Mouse (Mus musculus) right cerebral cortex, postnatal 25 days (tissue): Measurements from ENCODE around the gene Arid5a.

Experiments
- DNase-seq: peaks from one replicate; pipeline ENCODE4 v3.0.0; 2022

The Arid5a gene

DNA sequence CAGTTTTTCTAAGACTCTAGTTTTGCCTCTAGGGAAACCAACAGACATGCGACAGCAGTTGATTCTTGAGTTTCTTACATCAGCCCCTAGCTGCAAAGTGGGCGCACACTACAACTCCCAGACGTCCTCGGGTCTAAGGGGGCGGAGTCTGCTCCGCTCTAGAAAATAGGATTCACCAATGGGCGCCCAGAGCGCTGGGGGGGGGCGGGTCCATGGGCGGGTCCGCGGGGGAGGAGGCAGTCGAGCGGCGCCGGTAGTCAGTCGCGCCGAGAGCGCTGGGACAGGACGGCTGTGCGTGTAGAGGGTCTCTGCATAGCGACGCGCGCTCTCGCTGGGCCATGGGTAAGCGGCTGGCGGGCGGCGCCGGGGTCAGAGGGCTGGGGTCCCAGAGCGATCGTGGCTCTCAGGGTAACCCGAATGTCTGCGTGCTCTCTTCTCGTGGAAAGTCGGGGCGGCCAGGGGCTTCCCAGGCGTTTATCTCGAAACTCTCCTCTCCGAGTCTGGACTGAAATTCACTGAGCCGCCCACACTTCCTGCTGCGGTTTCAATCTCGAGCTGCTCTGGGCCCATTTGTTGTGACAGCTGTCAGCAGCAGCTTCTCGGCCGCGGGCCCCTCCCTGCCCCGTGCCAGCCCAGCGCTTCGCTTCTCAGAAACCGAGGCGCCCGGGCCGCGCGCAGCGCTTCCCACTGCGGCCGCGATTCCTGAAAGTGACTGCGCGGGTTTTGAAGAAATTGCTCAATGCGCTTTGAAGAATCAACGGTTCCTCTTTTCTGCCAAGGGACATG lies at the start of gene Arid5a:
Arid5a (plus strand) TSS at position 239 of the 786 bp plus-strand sequence.
- DNase-seq, result peak; percentile 83

DNA sequence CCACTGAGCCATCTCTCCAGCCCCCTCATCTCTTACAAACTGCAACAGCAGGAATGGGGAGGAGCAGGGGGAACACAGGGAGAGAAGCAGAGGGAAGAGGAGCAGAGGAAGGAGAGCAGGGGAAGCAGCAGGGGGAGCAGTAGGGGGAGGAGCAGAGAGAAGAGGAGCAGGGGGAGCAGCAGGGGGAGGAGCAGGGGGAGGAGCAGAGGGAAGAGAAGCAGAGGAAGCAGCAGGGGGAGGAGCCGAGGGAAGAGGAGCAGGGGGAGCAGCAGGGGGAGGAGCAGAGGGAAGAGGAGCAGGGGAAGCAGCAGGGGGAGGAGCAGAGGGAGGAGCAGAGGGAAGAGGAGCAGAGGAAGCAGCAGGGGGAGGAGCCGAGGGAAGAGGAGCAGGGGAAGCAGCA lies 48.9 kb upstream of the Arid5a start:
- DNase-seq, result no peak

DNA sequence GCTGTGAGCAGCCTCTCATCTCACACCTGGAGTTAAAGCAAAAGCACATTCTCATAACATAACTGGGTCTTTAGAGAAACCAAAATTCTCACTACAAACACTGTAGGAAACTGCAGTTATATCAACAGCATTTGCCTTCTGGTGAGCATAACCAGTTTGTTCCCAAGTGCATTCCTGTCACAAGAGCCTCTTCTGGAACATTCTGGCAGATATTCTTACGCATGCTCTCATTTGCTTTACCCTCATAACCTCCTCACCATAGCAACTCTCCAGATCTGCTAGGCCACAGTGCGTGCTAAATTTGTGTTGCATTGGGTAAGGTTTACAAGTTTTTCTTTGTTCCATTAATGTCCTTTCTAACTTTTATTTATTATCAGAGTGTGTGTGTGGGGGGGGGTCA lies 48.3 kb upstream of the Arid5a start:
- no peak for DNase-seq

DNA sequence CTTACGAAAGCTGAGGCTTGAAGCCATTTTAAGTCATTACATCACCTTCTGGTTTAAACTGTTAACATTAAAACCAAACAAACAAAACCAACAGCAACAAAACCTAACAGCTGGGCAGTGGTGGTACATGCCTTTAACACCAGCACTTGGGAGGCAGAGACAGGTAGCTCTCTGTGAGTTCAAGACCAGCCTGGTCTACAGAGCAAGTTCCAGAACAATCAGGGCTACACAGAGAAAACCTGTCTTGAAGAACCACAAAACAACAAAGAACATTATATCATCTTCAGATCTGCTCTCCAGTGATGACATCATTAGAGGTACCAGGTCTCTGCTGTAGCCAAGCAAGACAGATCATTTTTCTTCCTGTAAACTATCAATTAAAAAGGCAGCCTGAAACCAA lies 47.1 kb upstream of the Arid5a start:
- DNase-seq, result no peak

DNA sequence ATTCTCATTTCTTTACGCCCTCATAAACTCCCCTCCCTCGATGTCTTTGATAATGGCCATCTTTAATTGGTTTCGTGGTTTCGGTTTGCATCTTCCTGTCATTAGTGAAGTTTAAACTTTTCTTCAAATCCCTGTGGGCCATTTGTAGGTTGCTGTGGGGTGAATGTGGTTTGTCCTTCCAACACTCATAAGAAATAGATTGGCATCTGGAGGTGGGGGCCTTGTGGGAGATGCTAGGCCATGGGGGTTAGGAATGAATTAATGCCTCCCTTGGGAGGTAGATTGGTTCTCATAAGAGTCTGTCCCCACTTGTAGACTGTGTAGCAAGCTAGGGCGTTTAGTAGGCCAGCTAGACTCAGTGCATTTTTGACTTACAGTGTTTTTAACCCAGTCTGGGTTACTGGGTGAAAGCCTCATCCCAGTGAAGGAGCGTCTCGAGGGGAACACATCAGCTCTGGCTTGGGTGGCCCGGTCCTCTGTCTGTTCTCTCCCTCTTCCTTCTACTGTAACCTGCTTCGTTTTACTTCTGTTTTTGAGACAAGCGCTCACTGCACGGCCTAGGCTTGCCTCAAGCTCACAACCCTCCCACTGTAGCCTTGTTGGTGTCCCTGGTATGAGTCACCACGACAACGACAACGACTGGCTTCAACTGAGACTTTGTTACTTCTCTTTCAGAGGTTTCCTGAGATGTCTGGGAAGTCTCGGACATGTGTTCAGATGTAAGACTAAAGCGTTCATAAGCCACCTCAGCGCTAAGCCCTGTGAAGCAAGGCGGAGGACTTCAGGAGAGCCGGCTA lies 45.6 kb upstream of the Arid5a start:
- DNase-seq, result no peak

DNA sequence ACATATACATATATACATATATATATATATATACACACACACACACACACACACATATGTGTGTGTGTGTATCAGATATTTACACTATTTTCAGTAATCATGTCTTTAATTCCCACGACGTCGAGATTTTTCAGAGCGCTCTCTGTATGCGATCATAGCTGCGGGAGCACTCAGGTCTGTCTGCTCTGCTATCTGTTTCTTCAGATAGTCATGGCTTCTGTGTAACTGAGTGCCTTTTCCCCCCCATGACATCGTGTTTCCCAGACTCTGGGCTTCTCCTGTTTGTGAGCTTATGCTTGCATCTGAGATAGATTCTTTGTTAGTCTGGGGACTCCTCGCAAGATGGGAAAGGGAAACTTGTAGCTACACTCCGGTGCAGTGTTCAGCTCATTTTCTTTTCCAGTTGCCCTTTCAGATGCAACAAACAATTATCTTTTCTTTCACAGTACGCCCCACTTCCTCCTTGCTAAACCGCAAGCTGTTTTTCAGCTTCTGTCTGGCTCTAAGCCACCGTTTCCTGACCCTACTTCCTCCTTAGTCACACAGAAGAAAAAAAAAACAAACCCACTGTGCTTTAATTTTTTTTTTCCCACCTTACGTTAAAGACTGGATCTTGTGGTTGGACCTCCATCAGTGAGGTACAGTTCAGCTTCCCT lies 43.6 kb upstream of the Arid5a start:
- DNase-seq, result no peak

DNA sequence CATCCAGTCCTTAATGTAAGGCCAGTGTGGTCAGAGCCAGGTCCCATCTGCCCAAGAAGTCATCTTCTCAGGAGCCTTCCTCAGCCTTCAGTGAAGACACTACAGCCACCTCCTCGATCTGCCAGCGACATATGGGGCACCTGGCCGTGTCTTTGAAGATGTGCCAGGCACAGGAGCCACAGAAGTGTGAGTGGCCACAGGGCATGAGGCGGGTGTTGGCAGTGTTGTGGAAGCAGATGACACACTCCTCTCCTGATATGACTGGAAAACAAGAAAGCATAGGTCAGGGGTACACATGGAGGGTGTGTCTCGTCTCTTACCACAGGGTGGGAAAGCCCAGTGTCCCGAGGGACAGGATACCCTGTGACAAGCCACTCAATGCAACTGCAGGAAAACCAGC lies 41.2 kb upstream of the Arid5a start:
- no peak for DNase-seq

DNA sequence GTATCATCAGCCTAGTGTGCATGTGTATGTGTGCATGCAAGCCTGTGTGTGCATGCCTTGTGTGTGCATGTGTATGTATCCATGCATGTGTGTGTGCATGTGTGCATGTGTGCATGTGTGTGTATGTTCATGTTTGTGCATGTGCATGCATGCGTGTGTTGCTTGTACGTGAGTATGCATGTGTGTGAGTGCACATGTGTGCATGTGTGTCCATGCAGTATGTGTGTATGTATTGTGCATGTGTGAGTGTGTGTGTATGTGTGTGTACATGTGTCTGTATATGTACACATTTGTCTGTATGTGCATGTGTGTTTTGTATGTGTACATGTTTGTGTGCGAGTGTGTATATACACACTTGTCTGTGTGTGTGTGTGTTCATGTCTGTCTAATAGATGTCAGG lies 39.9 kb upstream of the Arid5a start:
- DNase-seq, result no peak

DNA sequence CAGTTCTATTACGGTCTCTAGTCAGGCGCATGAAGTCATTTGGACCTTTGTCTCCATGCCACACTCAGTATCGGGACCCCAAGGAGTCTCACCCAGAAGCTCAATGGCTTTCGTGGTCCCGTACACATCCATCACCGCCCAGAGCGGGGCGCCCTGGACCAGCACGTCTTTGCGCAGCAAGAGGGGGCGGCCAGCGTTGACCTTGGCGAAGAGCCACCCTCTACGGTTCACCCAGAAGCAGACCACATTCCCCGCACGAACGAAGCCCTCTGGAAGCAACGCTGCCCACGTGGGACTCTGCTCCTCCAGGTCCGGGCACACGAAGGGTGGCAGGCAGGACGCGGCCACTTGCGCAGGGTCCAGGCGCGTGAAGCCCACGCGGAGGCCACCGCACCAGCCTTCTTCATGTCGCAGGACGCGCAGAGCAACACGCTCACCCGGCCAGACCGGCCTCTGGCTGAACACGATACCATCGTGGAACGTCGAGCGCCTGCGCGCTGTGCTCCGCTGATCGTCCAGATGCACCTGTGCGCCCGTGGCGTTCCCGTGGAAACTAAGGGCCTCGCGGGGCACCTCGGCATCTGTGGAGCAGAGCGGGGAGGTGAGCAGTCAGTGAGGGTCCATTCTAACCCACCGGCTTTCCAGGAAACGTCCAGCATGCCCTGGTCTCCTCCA lies 38.3 kb upstream of the Arid5a start:
- DNase-seq, result no peak

DNA sequence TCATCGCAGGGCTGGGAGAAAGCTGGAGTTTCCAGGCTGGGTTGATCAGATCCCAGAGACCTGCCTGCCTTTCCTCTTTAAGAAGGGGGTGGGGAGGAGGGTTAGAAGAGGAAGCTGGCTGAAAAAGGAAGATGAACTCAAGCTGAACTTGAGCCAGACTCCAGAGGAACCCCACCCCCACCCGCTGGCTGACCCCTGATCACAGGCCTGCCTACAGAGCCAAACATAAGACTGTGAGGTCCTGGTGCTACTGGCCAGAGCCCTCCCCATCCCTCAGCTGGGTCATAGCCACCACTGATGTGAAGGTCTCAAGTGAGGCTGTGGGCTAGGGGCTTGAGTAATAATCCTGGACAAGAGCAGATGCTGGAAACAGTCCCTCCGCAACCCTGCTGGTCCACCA lies 36.9 kb upstream of the Arid5a start:
- DNase-seq, result no peak

DNA sequence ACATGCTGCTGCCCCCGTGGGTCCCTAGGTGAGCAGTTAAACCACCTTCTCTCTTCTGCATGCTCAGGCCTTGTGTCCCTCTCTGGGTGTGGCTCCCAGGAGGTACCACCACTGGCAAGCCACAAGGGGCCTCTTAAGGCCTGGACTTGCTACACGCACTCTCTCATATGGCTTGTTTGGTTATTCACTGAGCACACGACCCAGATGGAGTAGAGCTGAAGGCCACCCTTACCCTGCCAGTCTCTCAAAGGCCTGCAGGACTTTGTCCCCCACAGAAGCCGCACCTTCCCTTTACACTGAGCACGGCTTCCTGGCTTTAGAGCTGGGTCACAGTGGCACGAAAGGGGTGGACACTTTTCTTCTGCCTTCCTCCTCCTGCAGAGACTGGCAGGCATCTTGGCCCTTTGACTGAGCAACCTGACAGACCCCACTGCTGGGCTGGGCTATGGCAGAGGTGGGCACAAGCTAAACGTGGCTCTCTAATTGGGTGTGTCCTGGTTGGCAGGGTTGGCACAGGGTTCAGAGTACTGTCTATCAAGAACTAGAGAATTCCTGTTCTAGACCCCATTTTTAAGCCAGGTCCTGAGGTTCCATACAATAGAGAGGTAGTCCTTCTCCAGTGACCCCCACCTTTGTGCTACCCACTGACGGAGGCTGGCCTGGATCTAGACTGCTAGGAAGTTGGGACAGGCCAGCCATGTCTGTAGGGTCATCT lies 35.9 kb upstream of the Arid5a start:
- no peak for DNase-seq

DNA sequence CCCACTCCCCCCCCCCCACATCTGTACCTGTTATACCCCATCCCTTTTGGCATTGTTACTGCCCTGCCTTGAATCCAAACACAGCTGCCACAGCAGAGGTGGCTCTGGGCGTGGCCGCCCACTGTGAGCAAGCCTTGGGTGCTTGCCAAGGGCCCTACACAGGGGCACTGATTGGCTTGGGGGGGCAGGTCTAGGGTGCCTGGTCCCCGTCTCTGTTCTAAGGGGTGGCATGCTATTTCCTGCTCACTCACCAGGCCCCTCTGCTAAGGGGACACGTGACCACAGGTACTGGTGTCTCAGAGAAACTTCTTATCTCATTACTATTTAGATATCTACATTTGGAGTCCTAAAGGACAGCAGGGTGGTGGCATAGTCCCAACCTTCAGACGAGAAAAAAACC lies 35.0 kb upstream of the Arid5a start:
- no peak for DNase-seq

DNA sequence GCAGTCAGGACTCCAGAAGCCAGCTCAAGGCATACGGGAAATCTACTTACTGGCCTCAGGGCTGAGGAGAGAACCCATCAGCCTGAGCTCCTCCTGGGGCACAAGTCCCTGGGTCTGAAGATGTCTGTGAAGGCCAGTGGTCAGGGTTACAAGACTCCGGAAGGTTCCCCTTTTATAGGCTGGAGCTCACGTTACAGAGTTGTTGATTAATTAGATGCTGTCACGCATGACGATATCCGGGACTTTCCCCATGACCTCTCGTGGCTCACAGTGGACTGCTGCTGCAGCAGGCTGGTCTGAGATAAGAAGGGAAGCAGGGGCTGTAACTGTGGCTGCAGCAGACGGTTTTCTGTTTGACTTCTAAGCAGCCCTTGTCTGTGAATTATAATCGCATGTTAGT lies 34.2 kb upstream of the Arid5a start:
- DNase-seq, result no peak

DNA sequence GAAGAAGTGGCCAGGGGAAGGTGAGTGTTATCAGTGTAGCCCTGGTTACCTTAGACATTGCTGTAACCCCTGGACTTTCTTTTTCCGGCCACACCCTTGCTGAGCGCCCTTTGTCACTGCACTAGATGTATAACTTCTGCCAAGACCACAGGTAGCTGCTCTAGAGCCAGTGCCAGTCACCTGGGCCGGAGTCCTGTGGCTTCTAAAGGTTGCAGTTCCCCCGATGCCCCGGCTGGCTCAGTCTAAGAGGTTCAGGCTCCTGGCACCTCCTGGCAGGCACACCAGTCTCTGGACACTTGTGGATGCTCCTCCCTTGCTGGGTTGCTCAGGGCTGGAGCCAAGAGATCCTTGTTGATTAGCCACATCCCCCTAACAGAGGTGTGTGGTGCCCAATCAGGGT lies 33.1 kb upstream of the Arid5a start, which contains the start of gene Neurl3:
Neurl3 (minus strand) TSS at position 225 of the 400 bp plus-strand sequence.
- no peak for DNase-seq

DNA sequence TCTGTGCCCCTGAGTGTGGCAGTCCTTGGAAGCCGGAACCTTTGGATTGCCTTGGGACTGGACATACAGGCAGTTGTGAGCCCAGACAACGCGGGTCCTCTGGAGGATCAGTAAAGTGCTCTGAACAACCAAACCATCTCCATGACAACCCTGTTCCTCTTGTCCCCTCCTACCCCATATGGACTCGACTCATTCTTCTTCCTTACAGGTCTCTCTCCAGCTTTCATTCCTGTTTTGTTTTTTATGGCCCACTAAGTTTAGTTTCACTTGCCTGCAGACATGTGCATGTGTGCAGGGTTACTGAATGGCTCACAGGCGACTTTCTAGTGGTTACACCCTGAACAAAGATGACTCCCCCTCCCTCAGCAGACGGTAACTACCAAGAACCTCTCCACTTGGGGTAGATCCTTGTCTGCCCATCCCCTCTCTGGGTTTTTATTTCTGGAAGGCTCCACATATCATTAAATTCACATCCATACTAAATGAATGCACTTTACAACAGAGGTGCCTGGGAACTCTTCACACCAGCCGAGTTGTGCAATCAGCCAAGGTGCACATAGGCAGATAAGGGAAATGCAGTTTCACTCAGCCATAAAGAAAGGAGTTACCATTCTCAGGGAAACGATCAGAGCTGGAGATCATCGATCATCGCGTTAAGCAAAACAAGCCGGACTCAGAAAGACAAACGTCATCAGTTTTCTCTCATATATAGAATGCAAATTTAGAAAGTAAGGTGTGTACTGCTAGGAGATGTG lies 31.7 kb upstream of the Arid5a start:
- no peak for DNase-seq

DNA sequence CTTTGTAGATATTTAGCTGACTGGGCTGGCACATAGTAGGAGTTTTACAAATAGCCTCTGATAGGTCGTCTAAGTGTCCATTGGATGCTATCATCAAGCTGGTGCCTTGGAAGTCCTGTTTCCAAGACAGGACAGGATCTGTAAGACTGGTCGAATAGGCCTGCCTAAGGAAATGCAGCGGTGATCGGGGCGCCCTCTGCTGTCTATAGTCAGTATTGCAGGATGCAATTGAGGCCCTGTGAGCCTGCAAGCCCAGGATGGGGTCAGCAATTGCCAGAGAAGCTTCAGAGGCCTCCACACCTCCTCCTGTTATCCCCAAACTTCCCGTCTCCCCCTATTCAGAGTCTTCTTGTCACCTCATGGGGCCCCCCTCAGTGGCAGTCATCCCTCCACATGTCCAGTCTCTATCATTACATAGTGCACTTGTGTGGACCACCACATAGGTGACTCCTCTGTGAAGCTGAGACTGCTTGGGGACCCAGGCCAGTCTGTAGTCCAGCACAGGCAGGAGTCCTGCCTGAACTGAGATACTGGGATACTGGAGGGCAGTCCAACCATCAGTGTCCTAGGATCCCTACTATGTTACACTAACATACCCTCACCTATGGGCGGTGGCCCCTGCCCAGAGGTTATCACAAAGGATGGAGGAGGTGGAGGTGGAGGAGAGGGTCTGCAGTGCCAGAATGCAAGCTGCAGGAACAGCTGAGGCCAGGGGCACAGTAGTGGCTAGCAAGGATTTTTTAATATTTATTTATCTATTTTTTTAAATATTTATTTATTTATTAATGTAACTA lies 30.1 kb upstream of the Arid5a start:
- peak; percentile 50 for DNase-seq

DNA sequence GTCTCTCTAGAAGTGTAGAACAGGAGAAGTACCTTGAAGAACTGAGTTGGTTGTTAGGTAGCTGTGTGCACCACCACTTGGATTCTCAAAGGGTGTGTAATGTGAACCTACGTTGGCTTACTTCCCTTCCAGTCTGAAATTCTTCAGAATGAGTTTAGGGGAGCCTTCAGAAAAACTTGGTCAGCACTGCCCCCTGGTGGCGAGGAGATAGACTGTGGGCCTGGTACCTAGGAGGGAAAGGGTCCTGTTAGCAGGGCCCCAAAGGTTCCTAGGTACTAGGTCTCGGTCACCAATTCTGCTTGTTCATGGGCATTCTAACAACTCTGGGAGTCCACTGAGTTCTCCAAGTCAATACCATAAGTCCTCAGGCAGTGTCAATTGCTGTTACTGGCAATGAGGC lies 28.3 kb upstream of the Arid5a start:
- peak; percentile 63 for DNase-seq

DNA sequence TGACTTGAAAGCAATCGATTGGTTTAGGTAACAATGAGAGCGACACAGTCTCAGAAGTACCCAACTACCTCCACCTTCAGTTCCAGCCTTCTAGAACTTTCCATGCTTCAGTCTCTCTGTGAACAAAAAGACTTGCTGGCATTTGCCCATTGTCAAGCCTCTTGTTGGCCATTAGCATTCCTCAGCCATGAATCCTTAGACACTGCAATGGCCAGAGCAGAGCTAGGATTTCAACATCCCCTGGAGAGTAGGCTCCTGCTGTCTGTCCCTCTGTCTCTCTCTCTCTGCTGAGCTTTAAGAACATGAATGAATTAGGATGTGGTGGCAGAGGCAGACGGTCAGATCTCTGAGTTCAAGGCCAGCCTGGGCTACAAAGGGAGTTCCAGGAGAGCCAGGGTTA lies 26.6 kb upstream of the Arid5a start:
- DNase-seq, result no peak

DNA sequence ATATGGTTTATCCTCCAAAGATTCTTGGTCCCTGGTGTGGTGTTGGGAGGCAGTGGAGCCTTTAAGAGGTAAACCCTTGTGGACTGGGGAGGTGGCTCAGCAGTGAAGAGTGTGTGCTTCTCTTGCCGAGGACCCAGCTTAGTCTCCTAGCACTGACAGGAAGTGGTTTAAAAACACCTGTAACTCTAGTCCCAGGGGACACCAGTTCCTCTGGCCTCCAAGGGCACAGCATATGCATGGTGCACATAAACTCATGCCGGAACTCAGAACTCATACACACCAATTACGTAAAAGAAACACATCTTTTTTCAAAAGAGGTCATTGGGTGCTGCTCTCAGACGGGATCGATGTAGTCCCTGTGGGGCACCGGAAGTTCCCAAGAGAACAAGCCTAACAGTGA lies 25.7 kb upstream of the Arid5a start:
- DNase-seq, result no peak

DNA sequence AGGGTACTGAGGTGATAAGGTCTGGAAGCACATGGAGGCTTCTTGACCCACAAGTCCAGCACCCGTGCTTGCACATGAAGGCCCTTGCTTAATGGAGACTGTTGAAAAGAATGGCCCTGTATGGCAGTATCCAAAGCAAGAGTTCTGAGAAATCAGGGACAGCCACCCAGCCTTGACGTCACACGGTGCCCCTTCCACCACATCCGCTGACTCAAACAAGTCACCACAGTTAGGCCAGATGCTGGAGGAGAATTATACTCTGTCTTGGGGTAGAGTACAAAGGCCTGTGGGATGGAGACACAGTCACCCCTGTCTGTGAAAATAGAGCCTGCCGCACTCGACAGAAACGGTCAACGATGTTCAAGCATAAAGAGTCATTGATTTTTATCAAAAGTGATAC lies 14.1 kb upstream of the Arid5a start:
- DNase-seq, result no peak

DNA sequence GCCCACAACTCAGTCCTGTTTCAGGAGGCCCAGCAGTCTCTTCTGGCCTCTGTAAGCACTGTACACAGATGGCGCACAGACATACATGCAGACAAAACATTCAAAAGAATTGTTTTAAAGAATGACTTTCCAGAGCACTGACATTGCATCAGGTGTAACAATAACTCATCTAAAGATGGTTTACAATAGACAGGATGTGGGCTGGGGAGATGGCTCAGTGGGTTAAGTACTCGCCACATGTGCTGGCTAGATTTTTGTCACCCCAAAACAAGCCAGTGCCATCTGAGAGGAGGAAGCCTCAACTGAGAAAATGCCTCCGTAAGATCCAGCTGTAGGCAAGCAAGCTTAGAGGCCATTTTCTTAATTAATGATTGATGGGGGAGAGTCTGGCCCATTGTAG lies 13.1 kb upstream of the Arid5a start:
- no peak for DNase-seq
